Mouse (Mus musculus) retina, embryonic 14.5 days (tissue): Measurements from ENCODE around the gene Tmem63b.
"Not testable (repeated sequence)": the region's sequence is repeated elsewhere in the genome, so short reads cannot be mapped to it uniquely, and the experiment has no call there.

Experiments
- DNase-seq: peaks from one replicate; pipeline ENCODE4 v3.0.0-alpha.2; 2015; ENCODE audit warnings: low spot score

Tmem63b gene

GRCm38 (mm10) chr17:45623425-45623824 is 63.3 kb downstream of the Tmem63b start:
- not testable (repeated sequence) for DNase-seq

GRCm38 (mm10) chr17:45619386-45620256 is 67.1 kb downstream of the Tmem63b start:
- DNase-seq: no peak

- no peak for DNase-seq
Observed at GRCm38 (mm10) chr17:45618941-45619385, 67.7 kb downstream of the Tmem63b start.

- no peak for DNase-seq
Observed at GRCm38 (mm10) chr17:45617655-45618054, 69.0 kb downstream of the Tmem63b start.

- DNase-seq: no peak
Observed at GRCm38 (mm10) chr17:45616679-45617078, 70.0 kb downstream of the Tmem63b start.

- no peak for DNase-seq
Observed at GRCm38 (mm10) chr17:45616046-45616650, 70.6 kb downstream of the Tmem63b start.

- DNase-seq: no peak
Observed at GRCm38 (mm10) chr17:45612921-45613320, 73.8 kb downstream of the Tmem63b start.

- DNase-seq: no peak
Observed at GRCm38 (mm10) chr17:45612008-45612407, 74.7 kb downstream of the Tmem63b start.
